Mouse (Mus musculus): ENCODE measurements around the gene Msmb.

Gene Msmb

GRCm38 (mm10) chr14:32145809-32146511, 4.1 kb downstream of the Msmb start:
- no peak for DNase-seq (ENCODE audit: low spot score)

GRCm38 (mm10) chr14:32146578-32146977, 4.8 kb downstream of the Msmb start:
- no peak for DNase-seq (ENCODE audit: low spot score)

GRCm38 (mm10) chr14:32150872-32151271, 9.0 kb downstream of the Msmb start:
- peak; percentile 49 for DNase-seq (ENCODE audit: low spot score)

- no peak for DNase-seq (ENCODE audit: low spot score)
Measured at GRCm38 (mm10) chr14:32152243-32152965, 10.6 kb downstream of the Msmb start.

DNA sequence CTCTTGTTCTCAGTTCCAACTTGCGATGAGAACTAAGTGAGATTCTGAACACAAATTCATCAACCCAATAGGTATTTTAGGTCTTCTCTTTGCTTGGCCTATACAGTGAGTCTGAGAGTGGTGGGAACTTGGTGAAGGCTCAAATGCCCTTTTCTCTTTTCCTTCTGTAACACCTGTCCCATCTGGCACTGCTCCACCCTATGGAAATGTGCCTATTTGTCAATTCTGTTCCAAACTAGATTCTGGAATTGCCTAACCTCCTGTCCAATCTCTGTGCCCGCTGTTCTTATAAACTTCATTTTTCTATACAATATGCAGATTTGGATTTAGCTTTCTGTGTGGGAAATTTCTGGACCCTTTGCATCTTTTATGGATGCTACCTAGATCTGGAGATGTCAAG, 11.3 kb downstream of the Msmb start:
- peak; percentile 68 for DNase-seq (ENCODE audit: low spot score)

- DNase-seq (ENCODE audit: low spot score) = no peak
Measured at GRCm38 (mm10) chr14:32154758-32155157, 12.9 kb downstream of the Msmb start.

- DNase-seq (ENCODE audit: low spot score) = peak; percentile 79
Measured at GRCm38 (mm10) chr14:32159150-32159670, 17.4 kb downstream of the Msmb start.

DNA sequence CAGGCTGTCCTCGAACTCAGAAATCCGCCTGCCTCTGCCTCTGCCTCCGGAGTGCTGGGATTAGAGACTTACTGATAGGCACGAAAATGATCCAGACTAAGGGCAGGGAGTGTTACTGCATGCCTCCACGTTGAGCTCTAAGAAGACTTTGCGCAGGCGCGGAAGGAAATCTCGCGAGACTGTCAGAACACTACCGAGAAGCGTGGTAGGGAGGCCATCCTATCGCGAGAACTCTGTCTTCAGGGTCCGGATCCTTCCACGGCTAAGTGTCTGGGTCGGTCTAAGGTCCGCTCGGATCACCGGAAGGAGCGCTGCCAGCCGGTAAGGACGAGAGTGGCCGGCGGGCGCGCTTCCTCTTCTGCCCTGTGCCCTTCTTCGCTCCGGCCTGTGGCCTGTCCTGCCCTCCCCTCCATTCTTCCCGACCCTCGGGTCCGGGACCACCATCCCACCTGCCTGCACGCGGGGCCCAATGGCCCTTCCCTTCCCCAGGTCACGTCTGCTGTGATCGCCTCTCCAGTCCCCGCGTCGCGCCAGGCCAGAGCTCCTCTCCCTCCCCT, 17.9 kb downstream of the Msmb start, which contains the start of gene Ncoa4:
Gene Ncoa4 (plus strand): TSS at position 176 of the 557 bp plus-strand sequence.
- DNase-seq (ENCODE audit: low spot score) = peak; percentile 100

DNA sequence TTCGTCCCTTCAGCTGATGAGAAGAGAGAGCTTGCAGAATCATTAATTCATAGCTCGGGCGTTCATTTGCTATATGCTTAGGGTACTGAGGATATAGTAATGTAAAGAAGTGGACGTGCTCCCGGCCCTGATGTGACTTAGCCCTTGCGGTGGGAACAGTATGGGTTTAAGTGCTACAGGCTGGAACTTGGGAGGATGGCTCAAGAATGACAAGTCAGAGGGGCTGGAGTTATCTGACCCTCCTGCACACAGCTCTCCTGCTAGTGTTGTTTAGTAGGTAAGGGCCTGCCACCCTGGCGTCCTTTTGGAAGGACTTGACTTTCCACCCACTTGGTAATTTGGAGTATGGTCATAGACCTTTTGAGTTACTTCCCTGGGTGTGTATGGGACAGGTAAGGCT, 18.7 kb downstream of the Msmb start:
- DNase-seq (ENCODE audit: low spot score) = peak; percentile 17

- no peak for DNase-seq (ENCODE audit: low spot score)
Measured at GRCm38 (mm10) chr14:32161090-32161885, 19.5 kb downstream of the Msmb start.

DNA sequence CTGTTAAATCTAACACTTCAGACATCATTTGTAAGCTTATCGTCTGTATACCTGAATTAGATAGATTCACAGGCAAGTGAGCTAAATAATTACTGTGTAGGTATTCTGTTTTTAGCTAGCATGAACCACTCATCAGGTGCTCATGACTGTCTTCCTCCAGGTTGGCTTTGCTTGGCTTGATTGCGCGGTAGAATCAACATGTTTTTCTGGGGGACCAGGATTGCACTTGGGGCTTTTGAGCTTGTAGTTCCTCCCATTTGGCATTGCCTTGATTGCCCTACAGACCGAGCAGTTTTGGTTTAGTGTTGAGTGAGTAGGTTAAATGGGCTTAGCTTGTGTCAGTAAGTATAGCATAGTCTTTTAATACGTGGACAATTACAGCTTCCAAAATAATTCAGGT, 20.4 kb downstream of the Msmb start:
- DNase-seq (ENCODE audit: low spot score) = no peak

DNA sequence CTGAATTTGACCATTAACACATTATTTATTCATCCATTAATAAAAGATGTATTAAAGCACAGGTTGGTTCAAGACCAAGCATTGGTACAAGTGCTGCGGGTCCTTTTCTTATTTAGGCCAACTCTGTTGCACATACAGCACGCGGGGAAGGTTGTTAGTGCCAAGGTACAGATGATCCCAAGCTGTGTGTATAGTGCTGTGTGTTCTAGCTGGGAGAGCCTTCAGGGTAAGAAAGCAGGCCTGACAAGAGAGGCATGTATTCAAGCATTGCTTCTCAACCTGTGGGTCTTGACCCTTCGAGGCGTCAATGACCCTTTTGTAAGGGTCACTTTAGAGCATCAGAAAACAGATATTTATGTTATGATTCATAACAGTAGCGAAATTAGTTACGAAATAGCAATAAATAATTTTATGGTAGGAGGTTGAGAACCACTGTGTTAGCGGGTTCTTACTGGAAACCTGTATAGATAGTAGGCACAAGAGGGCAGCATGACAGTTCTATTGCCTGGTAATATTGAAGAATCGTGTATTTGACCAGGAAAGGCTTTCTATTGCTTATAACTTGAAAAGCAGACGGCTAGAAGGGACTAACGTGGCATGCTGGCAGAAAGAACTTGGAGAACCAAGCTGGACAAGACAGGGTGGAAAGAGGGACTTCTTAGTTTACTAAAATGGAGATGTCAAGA, 21.5 kb downstream of the Msmb start:
- DNase-seq (ENCODE audit: low spot score) = peak; percentile 22

DNA sequence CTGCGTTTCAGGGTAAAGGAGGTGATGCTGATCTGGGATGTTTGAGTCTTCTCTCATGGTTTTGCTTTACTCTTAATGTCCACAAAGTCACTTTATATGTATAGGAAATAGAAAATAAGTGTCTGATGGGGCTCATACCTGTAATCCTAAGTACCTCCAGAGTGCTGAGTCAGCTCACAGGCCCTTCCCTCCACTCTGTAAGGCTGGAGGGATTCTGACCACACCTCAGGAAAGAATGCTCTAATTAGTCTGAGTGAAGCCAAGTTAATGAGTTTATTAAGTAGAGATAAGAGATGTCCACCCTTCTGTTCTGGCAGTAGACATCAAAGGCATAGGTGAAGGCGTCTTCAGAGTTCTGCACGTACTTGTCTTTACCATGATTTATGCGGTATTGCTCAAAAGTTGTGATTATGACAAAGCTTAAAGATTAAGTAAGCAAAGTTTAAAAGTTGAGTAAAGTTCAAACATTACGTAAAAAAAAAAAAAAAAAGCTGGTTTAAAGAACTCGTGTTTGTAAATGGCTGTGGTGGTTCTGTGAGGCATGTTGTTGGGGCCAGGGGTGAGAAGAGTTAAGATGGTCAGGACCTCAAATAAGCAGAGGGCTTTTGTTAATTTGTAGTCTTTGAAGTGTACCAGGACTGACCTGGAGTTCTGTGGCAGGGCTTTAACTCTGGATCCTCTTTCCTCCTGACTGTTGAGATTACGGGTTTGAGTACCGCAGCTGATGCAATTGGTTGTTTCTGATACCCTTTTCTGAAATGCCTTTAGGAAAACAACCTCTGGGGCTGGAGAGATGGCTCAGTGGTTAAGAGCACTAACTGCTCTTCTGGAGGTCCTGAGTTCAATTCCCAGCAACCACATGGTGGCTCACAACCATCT, 22.6 kb downstream of the Msmb start:
- DNase-seq (ENCODE audit: low spot score) = peak; percentile 40

GRCm38 (mm10) chr14:32165278-32166061, 23.6 kb downstream of the Msmb start:
- peak; percentile 68 for DNase-seq (ENCODE audit: low spot score)

GRCm38 (mm10) chr14:32166062-32166441, 24.2 kb downstream of the Msmb start:
- DNase-seq (ENCODE audit: low spot score) = no peak

GRCm38 (mm10) chr14:32166840-32167239, 25.0 kb downstream of the Msmb start:
- no peak for DNase-seq (ENCODE audit: low spot score)

GRCm38 (mm10) chr14:32167326-32167725, 25.5 kb downstream of the Msmb start:
- no peak for DNase-seq (ENCODE audit: low spot score)

DNA sequence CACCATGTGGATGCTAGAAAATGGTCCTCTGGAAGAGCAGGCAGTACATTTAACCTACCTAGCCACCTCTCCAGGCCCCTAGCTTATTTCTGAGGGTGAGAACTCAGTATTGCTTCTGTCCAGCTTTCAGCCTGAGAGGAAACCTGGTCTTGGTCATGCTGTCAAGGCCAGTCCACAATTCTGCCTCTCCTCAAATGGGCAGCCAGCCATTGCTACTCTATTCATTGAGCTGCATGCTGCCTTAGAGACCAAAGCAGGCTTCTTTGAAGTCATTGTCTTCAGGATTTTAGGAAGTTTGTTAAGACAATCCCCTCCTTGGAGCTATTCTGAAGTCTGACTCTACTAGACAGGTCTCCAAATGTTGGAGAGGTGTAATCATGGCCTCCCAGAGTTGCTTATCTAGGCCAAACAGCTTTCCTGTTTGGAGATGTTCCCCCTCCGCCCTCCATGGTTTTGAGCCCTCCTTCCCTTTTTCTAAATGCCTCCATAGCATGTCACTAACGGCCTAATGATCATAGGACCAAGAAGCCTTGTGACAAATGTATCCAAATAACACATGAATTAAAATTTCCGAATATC, 26.9 kb downstream of the Msmb start:
- DNase-seq (ENCODE audit: low spot score) = no peak

DNA sequence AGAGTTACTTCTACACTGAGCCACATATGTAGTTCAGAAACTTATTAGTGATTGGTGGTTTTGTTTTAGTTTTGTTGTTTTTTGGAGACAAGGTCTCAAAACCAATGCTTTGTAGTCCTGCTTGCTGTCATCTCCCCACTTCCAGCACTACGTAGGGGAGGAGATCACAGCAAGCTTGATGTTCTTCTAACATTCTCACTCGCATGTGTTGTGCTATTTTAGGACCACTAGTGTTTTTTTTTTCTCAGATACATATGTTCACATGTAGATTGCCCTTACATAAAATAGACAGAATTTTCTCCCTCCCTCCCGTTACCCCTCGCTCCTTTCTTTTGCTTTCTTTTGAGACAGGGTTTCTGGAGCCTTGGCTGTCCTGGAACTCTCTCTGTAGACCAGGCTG, 28.3 kb downstream of the Msmb start:
- no peak for DNase-seq (ENCODE audit: low spot score)

Data from adipocyte (in vitro differentiated cells).